13 mouse cellular contexts compared by ENCODE assay signal in genomic region chr13:28887098-28887497, GRCm38 (mm10).
DNase-seq lines count a peak whose midpoint lies in the region; ATAC-seq and TF ChIP-seq lines count a peak whose summit lies in the region.
"Had no signal": no experiment of that assay in that cellular context is flagged by ENCODE, and none has a peak within 500 bp of the region (broad histone marks: within the 10 kb centered on the region; RNA-seq: fewer than 3 reads in every experiment).

No protein-coding gene starts in this region.

- H3K9me3 ChIP-seq in lung, embryonic 15.5 days: no peaks in the 10 kb centered on the region
- H3K9me3 ChIP-seq in hindbrain, embryonic 15.5 days: no peaks in the 10 kb centered on the region
- no peaks in the 10 kb centered on the region for H3K9me3 ChIP-seq in midbrain, postnatal 0 days (ENCODE audit: low read length)
- H3K9me3 ChIP-seq: stomach, embryonic 15.5 days had no signal

- no peak overlapping the region for H3K9ac ChIP-seq in lung, embryonic 15.5 days
- H3K9ac ChIP-seq in hindbrain, embryonic 15.5 days: no peak overlapping the region
- H3K9ac ChIP-seq in midbrain, postnatal 0 days (replicated peaks; ENCODE audit: low read length, poor library complexity, severe bottlenecking): no peak overlapping the region
- H3K9ac ChIP-seq: stomach, embryonic 15.5 days had no signal

- H3K4me1 ChIP-seq in lung, embryonic 15.5 days: peaks cover 24% of the 10 kb centered on the region
- peaks cover 40% of the 10 kb centered on the region for H3K4me1 ChIP-seq in hindbrain, embryonic 15.5 days (replicated peaks)
- no peaks in the 10 kb centered on the region for H3K4me1 ChIP-seq in midbrain, postnatal 0 days (ENCODE audit: insufficient read depth, low read length)

- H3K27ac ChIP-seq in lung, embryonic 15.5 days: no peak overlapping the region
- no peak overlapping the region for H3K27ac ChIP-seq in hindbrain, embryonic 15.5 days (replicated peaks)
- no peak overlapping the region for H3K27ac ChIP-seq in midbrain, postnatal 0 days (ENCODE audit: low read depth, low read length)
- H3K27ac ChIP-seq: stomach, embryonic 15.5 days had no signal

- peak overlapping the region; percentile 32 for H3K4me2 ChIP-seq in lung, embryonic 15.5 days
- H3K4me2 ChIP-seq in hindbrain, embryonic 15.5 days: peak overlapping the region; percentile 33
- 0 out of 2 replicates have a peak overlapping the region, but pooled peaks have one; percentile 28 for H3K4me2 ChIP-seq in midbrain, postnatal 0 days (ENCODE audit: low read depth, low read length, poor library complexity, severe bottlenecking)
- H3K4me2 ChIP-seq: stomach, embryonic 15.5 days had no signal

- no peak for TF ChIP-seq CTCF in midbrain, postnatal 0 days (IDR thresholded peaks at IDR 0.05)

- no peaks in the 10 kb centered on the region for H3K36me3 ChIP-seq in lung, embryonic 15.5 days
- no peaks in the 10 kb centered on the region for H3K36me3 ChIP-seq in hindbrain, embryonic 15.5 days
- no peaks in the 10 kb centered on the region for H3K36me3 ChIP-seq in midbrain, postnatal 0 days (ENCODE audit: insufficient read depth, low read length)
- H3K36me3 ChIP-seq: stomach, embryonic 15.5 days had no signal

- peaks cover 10% of the 10 kb centered on the region; the same call in 1 of the 2 replicates for H3K27me3 ChIP-seq in lung, embryonic 15.5 days
- 0 out of 2 replicates have a peak, but pooled peaks cover 11% of the 10 kb centered on the region for H3K27me3 ChIP-seq in hindbrain, embryonic 15.5 days
- H3K27me3 ChIP-seq in midbrain, postnatal 0 days (ENCODE audit: insufficient read depth, low read length): no peaks in the 10 kb centered on the region; the same call in 1 of the 2 replicates

- 23% methylated on average over 13 of the region's 13 CpGs for WGBS in lung, embryonic 15.5 days
- WGBS in hindbrain, embryonic 15.5 days: 9% methylated on average over 13 of the region's 13 CpGs
- 18% methylated on average over 13 of the region's 13 CpGs for WGBS in midbrain, postnatal 0 days

- ATAC-seq in lung, embryonic 15.5 days (ENCODE audit: borderline replicate concordance, extremely low read depth, low FRiP score, low TSS enrichment): no peak
- ATAC-seq in hindbrain, embryonic 15.5 days (ENCODE audit: low FRiP score, low read depth): no peak
- ATAC-seq in midbrain, postnatal 0 days (ENCODE audit: low FRiP score): no peak
- ATAC-seq: intestine, embryonic 16.5 days had no signal

- H3K4me3 ChIP-seq in lung, embryonic 15.5 days: no peak overlapping the region
- no peak overlapping the region for H3K4me3 ChIP-seq in hindbrain, embryonic 15.5 days
- H3K4me3 ChIP-seq in midbrain, postnatal 0 days (ENCODE audit: low read depth, low read length): no peak overlapping the region
- H3K4me3 ChIP-seq: megakaryocyte, embryonic 14.5 days; stomach, embryonic 15.5 days had no signal

- DNase-seq in embryo, embryonic 10.5 days (ENCODE audit: low spot score): peak; percentile 22
- DNase-seq in embryo, embryonic 10 days (ENCODE audit: low spot score): no peak
- no peak for DNase-seq in lung, adult 18-20 months
- no peak for DNase-seq in midbrain, postnatal 0 days (ENCODE audit: low spot score)
- no peak for DNase-seq in adipocyte (ENCODE audit: low spot score)
- no peak for DNase-seq in cerebellum, postnatal 4 days (ENCODE audit: low spot score in 2 of 2)
- DNase-seq: cerebellum, postnatal 14 days; retina, postnatal 1 day had no signal
